In the genomic region with DNA sequence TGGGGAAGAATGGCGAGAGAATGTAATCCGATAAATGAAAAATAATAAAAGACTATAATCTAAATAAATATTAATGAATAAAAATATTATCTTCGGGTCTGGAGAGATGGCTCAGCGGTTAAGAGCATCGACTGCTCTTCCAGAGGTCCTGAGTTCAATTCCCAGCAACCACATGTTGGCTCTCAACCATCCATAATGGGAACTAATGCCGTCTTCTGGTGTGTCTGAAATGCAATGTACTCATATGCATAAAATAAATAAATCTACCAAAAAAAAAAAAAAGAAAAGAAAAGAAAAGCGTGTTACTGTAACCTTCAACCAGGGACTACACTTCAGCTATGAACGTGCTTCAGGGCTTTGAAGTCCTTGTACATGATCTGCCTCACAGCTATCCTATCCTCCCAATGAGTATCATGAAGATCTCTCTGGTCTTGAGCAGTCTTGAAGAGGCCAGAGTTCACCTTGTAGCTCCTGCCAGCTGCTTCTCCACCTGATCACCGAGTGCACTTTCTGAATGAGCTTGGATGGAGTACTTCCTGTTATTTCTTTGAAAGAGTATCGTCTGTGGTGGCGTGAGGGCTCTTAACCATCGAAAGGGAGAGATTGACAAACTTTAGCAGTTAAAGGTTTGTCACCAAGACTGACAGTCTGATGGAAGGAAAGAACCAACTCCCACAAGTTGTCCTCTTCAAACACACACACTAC, we compare ENCODE assay signal across 8 mouse cellular contexts. TPM values are rescaled to one million over a fixed set of nuclear protein-coding genes. Genes with fewer than 3 reads are reported as not detected.
A peak's percentile ranks its signal among the peaks of the same experiment; 100 is the strongest.
DNase-seq lines count a peak whose midpoint lies in the region; ATAC-seq lines count a peak whose summit lies in the region.

A gene (minus strand): TSS at position 118 of the 705 bp plus-strand sequence.

- peak within 1 kb of the TSS; percentile 91 for H3K9ac ChIP-seq in forebrain, embryonic 14.5 days (ENCODE audit: low read length)
- H3K9ac ChIP-seq in hindbrain, embryonic 13.5 days = peak within 1 kb of the TSS; percentile 88
- H3K9ac ChIP-seq in liver, embryonic 15.5 days = peak within 1 kb of the TSS; percentile 88
- peak within 1 kb of the TSS; percentile 82 for H3K9ac ChIP-seq in neural tube, embryonic 13.5 days

- H3K4me2 ChIP-seq in forebrain, embryonic 14.5 days (ENCODE audit: low read length) = peak within 1 kb of the TSS; percentile 78
- peak within 1 kb of the TSS; percentile 76 for H3K4me2 ChIP-seq in hindbrain, embryonic 13.5 days
- H3K4me2 ChIP-seq in liver, embryonic 15.5 days = peak within 1 kb of the TSS; percentile 70
- H3K4me2 ChIP-seq in neural tube, embryonic 13.5 days = peak within 1 kb of the TSS; percentile 63

- WGBS in forebrain, embryonic 14.5 days = 57% methylated on average over 12 of the region's 12 CpGs
- WGBS in hindbrain, embryonic 13.5 days = 58% methylated on average over 12 of the region's 12 CpGs
- 31% methylated on average over 12 of the region's 12 CpGs for WGBS in liver, embryonic 15.5 days (ENCODE audit: insufficient replicate concordance)
- WGBS in neural tube, embryonic 13.5 days = 57% methylated on average over 12 of the region's 12 CpGs

- H3K36me3 ChIP-seq in forebrain, embryonic 14.5 days (ENCODE audit: control insufficient read depth, insufficient read depth, low read length) = peaks cover 9% of the 10 kb centered on the region; the same call in 1 of the 2 replicates
- peaks cover 7% of the 10 kb centered on the region for H3K36me3 ChIP-seq in hindbrain, embryonic 13.5 days
- peaks cover 11% of the 10 kb centered on the region for H3K36me3 ChIP-seq in liver, embryonic 15.5 days (replicated peaks)
- H3K36me3 ChIP-seq in neural tube, embryonic 13.5 days = peaks cover 7% of the 10 kb centered on the region

- DNase-seq in embryo, embryonic 9.5 days (ENCODE audit: extremely low spot score) = peak; percentile 17
- DNase-seq in embryo, embryonic 11 days = no peak
- peak; percentile 30 for DNase-seq in ZHBTc4 (ENCODE audit: low read depth, low spot score)
- no peak for DNase-seq in forebrain, embryonic 14.5 days (ENCODE audit: low spot score)
- no peak for DNase-seq in ovary, postnatal 10 days (ENCODE audit: low spot score)

- H3K27me3 ChIP-seq in forebrain, embryonic 14.5 days (replicated peaks; ENCODE audit: control insufficient read depth, insufficient read depth, low read length) = no peaks in the 10 kb centered on the region
- H3K27me3 ChIP-seq in hindbrain, embryonic 13.5 days = peaks cover 11% of the 10 kb centered on the region; the same call in 1 of the 2 replicates
- no peaks in the 10 kb centered on the region for H3K27me3 ChIP-seq in liver, embryonic 15.5 days
- no peaks in the 10 kb centered on the region for H3K27me3 ChIP-seq in neural tube, embryonic 13.5 days

- peak within 1 kb of the TSS; percentile 79 for H3K4me3 ChIP-seq in forebrain, embryonic 14.5 days (ENCODE audit: low read depth, low read length)
- H3K4me3 ChIP-seq in hindbrain, embryonic 13.5 days = peak within 1 kb of the TSS; percentile 89
- H3K4me3 ChIP-seq in liver, embryonic 15.5 days (replicated peaks) = peak within 1 kb of the TSS; percentile 94
- peak within 1 kb of the TSS; percentile 70 for H3K4me3 ChIP-seq in neural tube, embryonic 13.5 days

- H3K9me3 ChIP-seq in forebrain, embryonic 14.5 days (replicated peaks; ENCODE audit: control insufficient read depth, low read length) = no peaks in the 10 kb centered on the region
- H3K9me3 ChIP-seq in hindbrain, embryonic 13.5 days = no peaks in the 10 kb centered on the region
- no peaks in the 10 kb centered on the region for H3K9me3 ChIP-seq in liver, embryonic 15.5 days (replicated peaks)
- H3K9me3 ChIP-seq in neural tube, embryonic 13.5 days = no peaks in the 10 kb centered on the region

- ATAC-seq in forebrain, embryonic 14.5 days = peak; percentile 45
- ATAC-seq in hindbrain, embryonic 13.5 days (ENCODE audit: low FRiP score) = peak; percentile 66
- no peak for ATAC-seq in liver, embryonic 15.5 days (ENCODE audit: insufficient read depth)
- ATAC-seq in neural tube, embryonic 13.5 days (ENCODE audit: low read depth) = peak; percentile 47

- peak within 1 kb of the TSS; percentile 95 for H3K27ac ChIP-seq in forebrain, embryonic 14.5 days (ENCODE audit: low read depth, low read length)
- H3K27ac ChIP-seq in hindbrain, embryonic 13.5 days = peak within 1 kb of the TSS; percentile 94
- H3K27ac ChIP-seq in liver, embryonic 15.5 days (replicated peaks) = peak within 1 kb of the TSS; percentile 92
- peak within 1 kb of the TSS; percentile 91 for H3K27ac ChIP-seq in neural tube, embryonic 13.5 days (replicated peaks)

- H3K4me1 ChIP-seq in forebrain, embryonic 14.5 days (ENCODE audit: control insufficient read depth, insufficient read depth, low read length) = peaks cover 7% of the 10 kb centered on the region
- H3K4me1 ChIP-seq in hindbrain, embryonic 13.5 days (replicated peaks) = peaks cover 14% of the 10 kb centered on the region
- peaks cover 20% of the 10 kb centered on the region for H3K4me1 ChIP-seq in liver, embryonic 15.5 days (replicated peaks)
- peaks cover 12% of the 10 kb centered on the region for H3K4me1 ChIP-seq in neural tube, embryonic 13.5 days (replicated peaks)

RNA-seq across cellular contexts. Expression of the gene that starts here (rescaled TPM):
- 508 and 512 TPM in 2 replicates for polyA plus RNA-seq in forebrain, embryonic 14.5 days (2014; fragmentation: Nextera tagmentation; extraction: Ambion mirVana)
- polyA plus RNA-seq in hindbrain, embryonic 13.5 days (2015; fragmentation: Nextera tagmentation; extraction: Ambion mirVana) = 465 and 467 TPM in 2 replicates
- polyA plus RNA-seq in liver, embryonic 15.5 days (2015; fragmentation: Nextera tagmentation; extraction: Ambion mirVana) = 121 and 132 TPM in 2 replicates
- 417 and 418 TPM in 2 replicates for polyA plus RNA-seq in neural tube, embryonic 13.5 days (2015; fragmentation: Nextera tagmentation; extraction: Ambion mirVana)

Comparison
In these comparisons a context has a peak if more than half of its experiments do, and no peak if none do; other contexts are left out.
1. DNase-seq: peak in embryo, embryonic 9.5 days (single experiment) and ZHBTc4 (single experiment); none in embryo, embryonic 11 days (single experiment), forebrain, embryonic 14.5 days (single experiment) and ovary, postnatal 10 days (single experiment).
2. Peak in every context shown above with its lines, with median percentiles within 50 percentile points of each other: H3K27ac ChIP-seq, H3K4me2 ChIP-seq, H3K4me3 ChIP-seq and H3K9ac ChIP-seq.